Mouse (Mus musculus): ENCODE measurements around the gene Hspa1l. TPM values are rescaled to one million over a fixed set of nuclear protein-coding genes. Genes with fewer than 3 reads are reported as not detected.

Hspa1l gene
- total RNA-seq, 2 experiments from 2014 or later: 11.6 to 14.8 TPM

DNA sequence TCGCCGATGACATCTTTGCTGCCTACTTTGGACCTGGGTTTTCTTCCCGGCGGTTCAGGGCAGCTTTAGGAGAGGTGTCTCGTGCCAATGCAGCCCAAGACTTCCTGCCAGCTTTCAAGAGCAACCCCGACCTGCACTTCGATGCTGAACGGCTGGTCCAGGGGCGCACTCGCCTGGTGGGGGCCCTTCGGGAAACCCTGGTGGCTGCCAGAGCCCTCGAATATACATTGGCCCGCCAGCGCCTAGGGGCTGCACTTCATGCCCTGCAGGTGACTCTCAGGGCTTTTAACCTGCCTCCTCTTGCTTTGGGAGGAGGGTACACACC, 45.2 kb downstream of the Hspa1l start:
- intact Hi-C loops (cut with DNase I; ENCODE audit: low total_unique reads): loop anchor here (5.0 kb wide), 1 partner anchor 85 kb away; no protein-coding TSS in a partner anchor

DNA sequence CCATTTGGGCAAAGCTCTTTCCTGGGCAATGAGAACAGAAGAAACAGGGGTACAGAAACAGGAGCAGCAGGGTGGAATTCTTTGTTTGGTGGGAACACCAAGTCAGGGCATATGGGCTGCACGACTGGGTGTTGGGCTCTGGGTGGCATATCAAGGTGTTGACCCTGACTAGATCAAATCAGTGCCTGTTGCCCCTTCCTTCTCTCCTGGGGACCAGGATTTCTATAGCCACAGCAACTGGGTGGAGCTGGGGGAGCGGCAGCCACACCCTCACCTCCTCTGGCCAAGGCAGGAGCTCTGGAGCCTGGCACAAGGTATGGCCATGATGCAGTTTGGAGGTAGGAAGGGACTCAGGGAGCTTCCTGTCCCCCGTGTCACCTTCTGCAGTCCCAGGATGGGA, 45.7 kb downstream of the Hspa1l start:
- intact Hi-C loops (cut with DNase I; ENCODE audit: low total_unique reads): loop anchor here (5.0 kb wide), 1 partner anchor 84 kb away; no protein-coding TSS in a partner anchor
- no peak for DNase-seq

More for the DNA sequence above, 45.2 kb downstream of the Hspa1l start:
- DNase-seq: no peak

DNA sequence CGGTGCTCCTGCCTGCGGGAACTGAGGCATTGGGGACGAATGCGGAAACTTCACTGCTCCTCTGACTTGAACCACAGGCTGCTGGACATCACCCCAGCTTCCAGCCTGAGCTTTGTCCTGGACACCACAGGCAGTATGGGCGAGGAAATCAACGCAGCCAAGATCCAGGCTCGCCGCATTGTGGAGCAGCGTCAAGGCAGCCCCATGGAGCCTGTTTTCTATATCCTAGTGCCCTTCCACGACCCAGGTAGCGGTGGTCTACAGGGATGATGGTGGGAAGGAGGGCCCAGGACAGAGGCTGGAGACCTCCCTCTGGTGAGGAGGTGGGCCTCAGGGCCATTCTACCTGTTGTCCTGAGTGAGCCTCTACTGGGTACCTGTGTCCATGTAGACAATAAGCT, 47.4 kb downstream of the Hspa1l start:
- intact Hi-C loops (cut with DNase I; ENCODE audit: low total_unique reads): loop anchor here (2.0 to 5.0 kb wide), 2 partner anchors 39 to 82 kb away; partner anchors contain the start of gene Ddah2
- no peak for DNase-seq

DNA sequence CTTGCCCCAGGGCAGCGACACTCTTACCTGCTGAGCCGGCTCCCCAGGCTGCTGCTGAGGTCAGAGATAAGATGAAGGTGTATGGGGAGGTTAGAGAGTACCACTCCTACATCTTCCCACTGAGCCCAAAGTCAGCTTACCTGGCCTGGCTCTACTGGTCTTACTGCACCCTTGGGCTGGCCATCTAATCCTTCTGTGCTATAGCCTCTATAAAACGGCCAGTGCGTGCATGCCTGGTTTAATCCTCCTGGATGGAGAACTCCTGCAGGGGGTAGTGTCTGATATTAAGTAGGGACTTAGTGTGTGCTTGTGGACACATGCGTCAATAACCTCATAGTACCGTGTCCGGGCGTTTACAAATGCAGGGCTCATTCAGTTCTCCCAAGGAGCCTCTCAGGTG, 48.0 kb downstream of the Hspa1l start:
- intact Hi-C loops (cut with DNase I; ENCODE audit: low total_unique reads): loop anchor here (2.0 kb wide), 1 partner anchor 38 kb away; the partner anchor contains the start of gene Ddah2
- DNase-seq: no peak

DNA sequence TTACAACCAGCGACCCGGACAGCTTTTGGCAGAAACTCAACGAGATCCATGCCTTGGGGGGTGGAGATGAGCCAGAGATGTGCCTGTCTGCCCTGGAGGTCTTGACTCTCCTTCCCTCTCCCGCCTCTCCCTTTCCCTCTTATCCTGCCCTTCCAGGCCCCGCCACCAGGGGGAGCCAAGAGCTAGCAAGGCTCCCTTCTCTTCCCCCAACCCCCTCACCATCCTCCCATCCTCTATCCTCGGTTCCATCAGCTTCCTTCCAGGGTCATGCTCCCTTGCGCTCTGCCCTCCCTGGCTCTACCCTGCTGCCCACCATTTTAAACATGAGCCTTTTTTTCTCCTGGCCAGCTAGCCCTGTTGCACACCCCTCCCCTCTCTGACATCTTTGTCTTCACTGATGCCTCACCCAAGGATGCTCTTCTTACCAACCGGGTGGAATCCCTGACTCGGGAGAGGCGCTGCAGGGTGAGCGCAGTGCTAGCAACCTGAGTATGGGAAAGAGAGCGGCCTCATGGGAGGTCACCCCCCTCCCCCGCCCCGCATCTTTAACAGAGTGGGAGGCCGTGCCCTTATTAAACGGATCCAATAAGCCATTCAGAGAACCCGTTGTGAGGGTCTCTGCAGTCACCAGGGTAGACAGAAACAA, 48.8 kb downstream of the Hspa1l start:
- intact Hi-C loops (cut with DNase I; ENCODE audit: low total_unique reads): loop anchor here (2.0 kb wide), 1 partner anchor 38 kb away; the partner anchor contains the start of gene Ddah2
- peak; percentile 89 for DNase-seq

DNA sequence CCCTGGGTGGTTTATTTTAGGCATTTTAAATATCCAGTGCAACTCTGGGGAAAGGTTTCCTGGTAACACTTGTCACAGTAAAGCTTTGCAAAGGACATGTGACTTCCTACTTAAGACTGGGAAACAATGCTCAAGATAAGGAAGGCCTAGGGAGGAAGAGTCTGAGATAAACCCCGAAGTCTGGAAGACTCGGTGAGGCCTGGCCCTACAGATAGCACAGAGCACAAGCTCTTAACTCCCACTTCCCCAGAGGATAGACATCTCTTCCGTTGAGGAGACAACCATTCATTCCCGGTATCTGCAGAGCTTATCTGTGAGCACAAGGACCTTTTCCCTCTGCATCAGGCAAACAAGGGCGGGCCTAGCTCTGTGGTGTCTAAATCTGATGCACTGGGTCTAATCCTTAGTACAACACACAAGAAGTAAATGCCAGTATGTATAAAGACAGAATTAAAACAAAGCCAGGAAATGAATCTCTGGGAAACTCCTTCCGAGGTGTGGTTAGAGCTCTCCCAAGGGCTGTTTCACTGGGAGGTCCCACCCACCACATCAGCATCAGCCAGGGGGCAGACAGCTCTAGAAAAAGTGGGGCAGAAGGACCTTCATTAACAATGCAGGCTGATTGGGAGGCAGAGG, 49.5 kb downstream of the Hspa1l start:
- intact Hi-C loops (cut with DNase I; ENCODE audit: low total_unique reads): loop anchor here (2.0 kb wide), 1 partner anchor 37 kb away; the partner anchor contains the start of gene Ddah2
- no peak for DNase-seq

DNA sequence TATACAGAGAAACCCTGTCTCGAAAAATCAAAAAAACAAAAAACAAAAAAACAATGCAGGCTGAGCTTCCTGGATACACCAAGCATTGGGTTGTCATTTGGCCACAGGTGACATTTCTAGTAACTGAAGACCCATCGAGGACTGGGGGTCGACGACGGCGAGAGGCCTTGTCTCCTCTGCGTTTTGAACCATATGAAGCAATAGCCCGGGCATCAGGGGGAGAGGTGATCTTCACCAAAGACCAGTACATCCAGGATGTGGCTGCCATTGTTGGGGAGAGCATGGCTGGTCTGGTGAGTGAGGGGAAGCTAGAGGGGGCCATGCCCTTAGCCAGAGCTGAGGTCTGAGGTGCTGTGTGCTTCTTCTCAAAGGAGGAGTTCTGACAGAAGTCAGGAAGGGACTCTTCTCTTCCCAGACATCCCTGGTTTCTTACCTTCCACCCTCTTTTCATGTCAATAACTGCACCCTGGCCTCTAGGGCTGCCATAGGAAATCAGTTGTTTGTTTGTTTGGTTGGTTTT, 50.1 kb downstream of the Hspa1l start:
- DNase-seq: no peak
- intact Hi-C loops (cut with DNase I; ENCODE audit: low total_unique reads): no loop called here

DNA sequence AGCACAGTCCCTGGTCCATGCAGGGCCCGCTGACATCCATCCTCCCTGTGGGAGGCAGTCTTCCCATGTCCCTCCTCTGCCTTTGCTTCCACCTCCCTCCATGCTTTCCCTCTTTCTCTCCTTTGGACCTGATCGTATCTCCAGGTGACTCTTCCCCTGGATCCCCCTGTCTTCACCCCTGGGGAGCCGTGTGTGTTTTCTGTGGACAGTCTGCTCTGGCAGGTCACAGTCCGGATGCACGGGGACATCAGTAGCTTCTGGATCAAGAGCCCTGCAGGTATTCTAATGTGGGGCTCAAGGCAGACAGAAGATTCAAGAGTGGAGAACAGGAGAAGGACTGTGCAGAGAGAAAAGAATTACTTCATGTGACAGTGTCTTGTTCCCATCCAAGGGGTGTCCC, 50.7 kb downstream of the Hspa1l start:
- DNase-seq: no peak
- intact Hi-C loops (cut with DNase I; ENCODE audit: low total_unique reads): no loop called here

DNA sequence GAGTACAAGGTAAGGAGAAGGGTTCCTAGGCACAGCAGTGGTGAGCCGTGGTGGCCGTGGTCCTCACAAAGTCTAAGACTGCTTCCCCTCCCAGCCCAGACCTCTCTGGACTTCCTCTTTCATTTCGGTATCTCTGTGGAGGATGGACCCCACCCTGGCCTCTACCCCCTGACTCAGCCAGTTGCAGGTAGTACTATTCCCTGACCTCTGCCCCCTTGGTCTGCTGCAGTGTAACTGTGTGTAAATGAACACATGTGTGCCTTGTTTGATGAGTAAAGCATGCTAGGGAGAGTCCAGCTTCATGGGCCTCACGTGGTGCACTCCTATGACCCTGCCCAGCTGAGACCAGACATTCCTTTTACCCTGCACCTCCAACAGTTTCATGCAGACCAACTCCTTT, 51.3 kb downstream of the Hspa1l start:
- intact Hi-C loops (cut with DNase I; ENCODE audit: low total_unique reads): no loop called here
- no peak for DNase-seq

DNA sequence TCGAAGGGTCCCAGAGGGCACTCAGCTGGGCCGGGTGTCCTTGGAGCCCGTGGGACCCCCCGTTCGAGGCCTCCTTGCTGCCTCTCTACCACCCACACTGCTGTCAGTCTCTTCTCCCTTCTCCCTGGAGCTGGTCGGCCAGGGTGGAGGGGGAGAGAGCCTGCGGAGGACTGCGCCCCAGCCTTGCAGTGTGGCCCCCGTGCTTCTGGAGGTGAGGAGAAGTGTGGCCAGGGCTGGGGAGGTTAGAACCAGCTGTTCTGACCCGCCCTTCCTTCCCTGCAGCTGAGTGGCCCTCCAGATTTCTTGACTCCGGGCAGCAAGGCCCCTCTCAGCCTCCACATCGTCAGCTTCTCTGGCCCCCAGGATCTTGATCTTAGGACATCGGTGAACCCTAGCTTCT, 51.8 kb downstream of the Hspa1l start:
- no peak for DNase-seq

DNA sequence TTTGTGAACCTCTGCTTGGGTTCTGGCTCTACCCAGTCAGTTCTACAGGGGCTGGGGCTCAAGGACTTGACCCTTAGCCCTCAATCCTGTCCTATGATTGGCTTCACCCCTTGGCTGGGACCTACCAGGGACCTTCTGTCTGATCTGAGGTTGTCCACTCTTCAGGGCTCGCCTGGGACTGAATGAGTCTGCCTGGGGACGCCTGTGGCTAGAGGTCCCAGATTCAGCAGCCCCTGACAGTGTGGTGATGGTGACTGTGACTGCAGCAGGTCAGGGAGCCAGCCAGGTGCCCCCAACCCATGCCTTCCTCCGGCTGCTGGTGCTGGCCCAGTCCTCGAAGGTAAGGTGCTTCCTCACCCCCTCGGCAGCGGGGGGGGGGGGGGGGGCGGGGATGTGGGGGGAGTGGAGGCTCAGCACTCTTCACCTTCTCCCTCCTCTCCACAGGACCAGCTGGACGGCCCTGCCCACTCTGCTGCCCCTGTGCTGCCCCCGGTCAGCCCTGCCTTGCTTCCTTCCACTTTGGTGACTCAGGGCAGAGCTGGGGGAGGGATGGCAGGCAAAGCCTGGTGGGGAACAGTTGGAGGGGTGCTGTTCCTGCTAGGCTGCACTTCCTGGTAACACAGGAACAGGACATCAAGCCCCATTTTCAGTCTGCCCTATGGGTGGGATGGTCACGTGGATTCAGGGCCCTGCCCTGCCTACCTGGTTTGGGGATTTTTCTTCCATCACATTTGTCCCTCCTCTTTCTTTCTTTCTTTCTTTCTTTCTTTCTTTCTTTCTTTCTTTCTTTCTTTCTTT, 52.4 kb downstream of the Hspa1l start:
- intact Hi-C loops (cut with DNase I; ENCODE audit: low total_unique reads): no loop called here
- no peak for DNase-seq

More for the DNA sequence above, 51.8 kb downstream of the Hspa1l start:
- intact Hi-C loops (cut with DNase I; ENCODE audit: low total_unique reads): no loop called here

DNA sequence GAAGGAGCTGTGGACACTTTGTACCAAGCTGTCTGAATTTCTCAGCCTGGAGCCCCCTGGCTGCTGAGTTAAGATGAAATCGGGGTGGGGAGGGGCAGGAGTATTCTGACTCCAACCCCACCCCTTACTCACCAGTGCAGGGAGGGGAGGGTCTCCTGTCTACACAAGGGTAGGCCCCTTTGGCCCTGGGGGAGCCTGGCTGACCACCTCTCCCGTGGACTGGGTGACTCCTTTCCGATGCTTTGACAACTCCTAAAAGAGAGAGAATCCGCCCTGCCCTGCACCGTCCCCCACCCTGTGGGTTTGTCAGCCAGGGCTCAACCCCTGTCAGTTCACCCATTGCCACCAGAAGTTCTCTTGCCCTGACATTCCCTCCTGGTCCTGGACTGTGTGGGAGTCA, 53.7 kb downstream of the Hspa1l start:
- no peak for DNase-seq
- intact Hi-C loops (cut with DNase I; ENCODE audit: low total_unique reads): no loop called here

DNA sequence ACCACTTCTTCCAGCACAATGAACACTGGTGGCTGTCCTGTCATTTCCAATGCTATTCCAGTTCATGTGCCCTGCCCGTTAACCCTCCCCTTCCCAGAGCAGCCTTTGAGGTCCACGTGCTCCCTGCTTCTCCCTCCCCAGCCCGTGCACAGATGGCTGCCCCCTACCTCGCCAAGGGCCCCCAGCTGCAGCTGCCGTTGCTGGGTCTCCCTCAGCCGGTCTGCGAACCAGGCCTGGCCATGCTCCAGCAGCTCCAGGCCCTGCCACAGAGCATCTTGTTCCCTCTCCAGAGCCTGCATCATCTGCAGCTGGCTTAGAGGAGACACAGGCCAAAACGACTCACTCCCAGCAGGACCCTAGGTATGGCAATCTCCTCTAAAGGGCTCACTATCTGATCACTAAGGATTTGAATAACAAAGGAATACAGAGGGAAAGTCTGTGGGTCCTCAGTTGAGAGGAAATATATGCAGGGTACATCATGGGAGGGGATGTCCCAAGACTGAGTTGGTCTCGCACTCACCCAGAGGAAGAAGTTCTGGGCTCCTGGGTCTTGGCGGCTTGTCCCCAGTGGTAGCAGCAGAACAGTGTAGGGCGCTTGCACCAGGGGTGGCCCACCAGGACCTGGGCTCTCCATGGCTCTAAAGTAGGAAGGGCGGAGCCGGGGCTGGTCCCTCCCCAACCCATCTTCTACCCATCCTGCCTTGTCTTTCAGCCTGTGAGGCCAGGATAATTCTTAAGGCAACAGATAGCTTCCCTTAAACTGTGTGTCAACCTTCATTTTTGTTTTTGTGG, 55.0 kb downstream of the Hspa1l start, which contains the start of gene Sapcd1:
Gene Sapcd1 (minus strand): TSS at position 740 of the 792 bp plus-strand sequence.
- peak; percentile 84 for DNase-seq
- intact Hi-C loops (cut with DNase I; ENCODE audit: low total_unique reads): no loop called here

DNA sequence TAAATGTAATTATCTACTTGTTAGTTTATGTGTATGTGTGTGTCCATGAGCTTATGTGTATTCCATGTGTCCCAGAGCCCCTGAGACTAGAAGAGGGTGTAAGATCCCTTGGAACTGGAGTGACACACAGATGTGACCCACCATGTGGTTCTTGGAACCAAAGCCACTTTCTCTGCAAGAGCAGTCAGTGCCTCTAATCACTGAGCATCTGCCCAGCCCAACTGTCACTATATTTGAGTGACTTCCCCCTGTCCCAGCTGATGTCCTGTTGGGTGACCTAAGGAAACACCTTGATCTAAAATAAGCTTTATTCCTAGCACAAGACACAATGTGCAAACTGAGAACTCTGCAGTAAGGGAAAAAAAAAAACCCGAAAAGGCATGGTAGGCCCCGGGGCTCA, 55.8 kb downstream of the Hspa1l start:
- no peak for DNase-seq
- intact Hi-C loops (cut with DNase I; ENCODE audit: low total_unique reads): no loop called here

Other genes starting within 250 kb of the Hspa1l start
- 1 to 10 TPM in 1 of 2 experiments, under 1 TPM in 1; 0.93 to 1.8 TPM for gene C4b, start 228.8 kb upstream of the Hspa1l start, total RNA-seq (2021)
- under 1 TPM in 1 of 2 experiments, not detected in 1; 0.21 TPM for gene Cyp21a1, start 168.1 kb upstream of the Hspa1l start, total RNA-seq (2021)
- gene Stk19, start 135.8 kb upstream of the Hspa1l start, total RNA-seq (2021): 1 to 10 TPM; 6.8 to 7.2 TPM
- 10 to 100 TPM in 1 of 2 experiments, 1 to 10 TPM in 1; 9.3 to 13.0 TPM for gene Dxo, start 135.7 kb upstream of the Hspa1l start, total RNA-seq (2021)
- 10 to 100 TPM; 17.4 to 17.8 TPM for gene Skiv2l, start 122.5 kb upstream of the Hspa1l start, total RNA-seq (2021)
- 10 to 100 TPM in 1 of 2 experiments, 1 to 10 TPM in 1; 9.7 to 13.4 TPM for gene Nelfe, start 122.3 kb upstream of the Hspa1l start, total RNA-seq (2021)
- 1 to 10 TPM in 1 of 2 experiments, under 1 TPM in 1; 0.75 to 1.9 TPM for gene Cfb, start 110.2 kb upstream of the Hspa1l start, total RNA-seq (2021)
- 1 to 10 TPM; 3.4 to 5.1 TPM for gene Zbtb12, start 93.2 kb upstream of the Hspa1l start, total RNA-seq (2021)
- not detected for gene Gm20547, start 90.7 kb upstream of the Hspa1l start, total RNA-seq (2021)
- gene C2, start 74.4 kb upstream of the Hspa1l start, total RNA-seq (2021): 1 to 10 TPM; 1.8 to 3.1 TPM
- 10 to 100 TPM; 29.4 to 32.2 TPM for gene Ehmt2, start 74.2 kb upstream of the Hspa1l start, total RNA-seq (2021)
- gene Slc44a4, start 58.2 kb upstream of the Hspa1l start, total RNA-seq (2021): under 1 TPM in 1 of 2 experiments, not detected in 1; 0.09 TPM
- 1 to 10 TPM; 8.0 to 8.3 TPM for gene Neu1, start 41.5 kb upstream of the Hspa1l start, total RNA-seq (2021)
- 1 to 10 TPM; 2.6 to 5.9 TPM for gene Hspa1b, start 13.5 kb upstream of the Hspa1l start, total RNA-seq (2021)
- not detected for gene Gm20481, start 2.8 kb upstream of the Hspa1l start, total RNA-seq (2021)
- gene Hspa1a, start 547 bp upstream of the Hspa1l start, total RNA-seq (2021): 1 to 10 TPM; 3.8 to 6.8 TPM
- 10 to 100 TPM; 19.5 to 20.1 TPM for gene Lsm2, start 9.2 kb downstream of the Hspa1l start, total RNA-seq (2021)
- 10 to 100 TPM; 26.8 to 29.2 TPM for gene Vars, start 28.3 kb downstream of the Hspa1l start, total RNA-seq (2021)
- gene Vwa7, start 43.9 kb downstream of the Hspa1l start, total RNA-seq (2021): 1 to 10 TPM; 3.7 to 3.9 TPM
- 1 to 10 TPM in 1 of 2 experiments, under 1 TPM in 1; 0.38 to 1.5 TPM for gene Sapcd1, start 55.3 kb downstream of the Hspa1l start, total RNA-seq (2021)
- gene Msh5, start 74.0 kb downstream of the Hspa1l start, total RNA-seq (2021): under 1 TPM; 0.84 to 0.94 TPM
- 10 to 100 TPM; 28.3 to 32.5 TPM for gene Clic1, start 77.3 kb downstream of the Hspa1l start, total RNA-seq (2021)
- 10 to 100 TPM; 23.4 to 32.2 TPM for gene Ddah2, start 86.3 kb downstream of the Hspa1l start, total RNA-seq (2021)
- gene Ly6g6c, start 92.7 kb downstream of the Hspa1l start, total RNA-seq (2021): not detected
- gene Mpig6b, start 93.5 kb downstream of the Hspa1l start, total RNA-seq (2021): not detected
- not detected for gene Ly6g6e, start 104.2 kb downstream of the Hspa1l start, total RNA-seq (2021)
- under 1 TPM; 0.64 TPM for gene Ly6g6d, start 105.4 kb downstream of the Hspa1l start, total RNA-seq (2021)
- not detected for gene Ly6g6f, start 112.9 kb downstream of the Hspa1l start, total RNA-seq (2021)
- 10 to 100 TPM; 52.8 to 58.5 TPM for gene Abhd16a, start 116.6 kb downstream of the Hspa1l start, total RNA-seq (2021)
- not detected for gene Ly6g5c, start 135.6 kb downstream of the Hspa1l start, total RNA-seq (2021)
- under 1 TPM; 0.27 to 0.37 TPM for gene Ly6g5b, start 142.7 kb downstream of the Hspa1l start, total RNA-seq (2021)
- 1 to 10 TPM; 7.0 to 7.9 TPM for gene Gpank1, start 148.8 kb downstream of the Hspa1l start, total RNA-seq (2021)
- gene Csnk2b, start 149.3 kb downstream of the Hspa1l start, total RNA-seq (2021): 100 to 1,000 TPM; 156 to 166 TPM
- 10 to 100 TPM; 14.4 to 16.1 TPM for gene D17H6S53E, start 153.7 kb downstream of the Hspa1l start, total RNA-seq (2021)
- not detected for gene Apom, start 159.3 kb downstream of the Hspa1l start, total RNA-seq (2021)
- gene Bag6, start 162.5 kb downstream of the Hspa1l start, total RNA-seq (2021): 100 to 1,000 TPM; 193 to 200 TPM
- gene Prrc2a, start 192.2 kb downstream of the Hspa1l start, total RNA-seq (2021): 100 to 1,000 TPM; 102 to 118 TPM
- gene Aif1, start 203.4 kb downstream of the Hspa1l start, total RNA-seq (2021): under 1 TPM; 0.71 to 0.90 TPM
- 1 to 10 TPM; 1.5 to 2.8 TPM for gene Lst1, start 215.7 kb downstream of the Hspa1l start, total RNA-seq (2021)
- under 1 TPM in 1 of 2 experiments, not detected in 1; 0.31 TPM for gene Ltb, start 221.7 kb downstream of the Hspa1l start, total RNA-seq (2021)
- under 1 TPM; 0.24 to 0.68 TPM for gene Tnf, start 229.3 kb downstream of the Hspa1l start, total RNA-seq (2021)
- under 1 TPM; 0.42 to 0.78 TPM for gene Lta, start 232.6 kb downstream of the Hspa1l start, total RNA-seq (2021)
- not detected for gene Gm16181, start 248.1 kb downstream of the Hspa1l start, total RNA-seq (2021)

Data from gastrocnemius, postnatal 14 days (tissue).